Mouse (Mus musculus) olfactory bulb, adult 2 months (tissue): ENCODE measurements at regions not wholly inside any gene's neighbourhood (a gene's known extent, or its start where the extent isn't known, plus 50 kb on each side); places are given as distances from the start of the nearest gene placed in this dataset.

Experiments
- H3K27ac ChIP-seq: fragments of 200-500 bp; 2 replicates; pipeline ENCODE4 v1.5.1; 2012; ENCODE audit warnings: low read depth, low read length; ENCODE audit not compliant: insufficient read depth
- H3K4me1 ChIP-seq: fragments of 200-500 bp; 2 replicates; pipeline ENCODE4 v1.6.1; 2012; ENCODE audit warnings: low read length; ENCODE audit not compliant: control insufficient read depth, insufficient read depth
- H3K4me3 ChIP-seq: fragments of 200-500 bp; 2 replicates; pipeline ENCODE4 v1.5.1; 2012; ENCODE audit warnings: mild to moderate bottlenecking, low read depth, low read length, moderate library complexity; ENCODE audit not compliant: insufficient read depth
- CTCF ChIP-seq: fragments of 200-500 bp; IDR thresholded peaks from 2 replicates; pipeline ENCODE4 v1.5.1; 2012; ENCODE audit warnings: low read depth, mild to moderate bottlenecking, low read length, moderate library complexity; ENCODE audit not compliant: insufficient read depth
- POLR2A ChIP-seq: fragments of 200-500 bp; IDR thresholded peaks from 2 replicates; pipeline ENCODE4 v1.6.1; 2012; ENCODE audit warnings: mild to moderate bottlenecking, low read depth, low read length, moderate library complexity; ENCODE audit not compliant: insufficient read depth
- WGBS: fragments of 180-500 bp; shearing (Covaris S2); methylation state at CpG from one replicate; pipeline ENCODE4 v1.1.7; 2018; 5-methylcytosine and 5-hydroxymethylcytosine counted together

GRCm38 (mm10) chr12:112290299-112290698 lies 144.3 kb downstream of the Kif26a start:
- H3K4me1 ChIP-seq, result peaks cover 51% of the 10 kb centered on the region
- TF ChIP-seq POLR2A, result no peak
- TF ChIP-seq CTCF, result no peak
- 72% methylated on average over 9 of the region's 9 CpGs for whole genome bisulfite sequencing
- H3K27ac ChIP-seq, result no peak overlapping the region
- no peak overlapping the region for H3K4me3 ChIP-seq

GRCm38 (mm10) chr12:112291748-112292561 lies 145.9 kb downstream of the Kif26a start:
- no peak overlapping the region for H3K27ac ChIP-seq
- TF ChIP-seq POLR2A (no peak), CTCF (no peak)
- no peak overlapping the region for H3K4me3 ChIP-seq
- WGBS, result 77% methylated on average over 16 of the region's 16 CpGs
- peaks cover 56% of the 10 kb centered on the region for H3K4me1 ChIP-seq

- Histone ChIP-seq H3K4me3 (no peak overlapping the region), H3K27ac (no peak overlapping the region), H3K4me1 (peaks cover 53% of the 10 kb centered on the region)
- 41% methylated on average over 13 of the region's 13 CpGs for WGBS
- TF ChIP-seq POLR2A (no peak), CTCF (no peak)
Measured at GRCm38 (mm10) chr12:112293105-112293504, 147.1 kb downstream of the Kif26a start.

GRCm38 (mm10) chr12:112295337-112295941 lies 149.4 kb downstream of the Kif26a start:
- 91% methylated on average over 6 of the region's 6 CpGs for WGBS
- Histone ChIP-seq H3K4me3 (no peak overlapping the region), H3K27ac (no peak overlapping the region), H3K4me1 (peaks cover 47% of the 10 kb centered on the region)
- TF ChIP-seq POLR2A, result no peak
- TF ChIP-seq CTCF, result no peak

GRCm38 (mm10) chr12:112298521-112298920 lies 152.5 kb downstream of the Kif26a start:
- TF ChIP-seq POLR2A (no peak), CTCF (no peak)
- no peak overlapping the region for H3K4me3 ChIP-seq
- H3K27ac ChIP-seq, result no peak overlapping the region
- WGBS, result 90% methylated on average over 8 of the region's 8 CpGs
- H3K4me1 ChIP-seq, result peaks cover 30% of the 10 kb centered on the region

- Histone ChIP-seq H3K4me1 (peaks cover 27% of the 10 kb centered on the region), H3K4me3 (no peak overlapping the region), H3K27ac (no peak overlapping the region)
- TF ChIP-seq POLR2A, result no peak
- no peak for TF ChIP-seq CTCF
- 74% methylated on average over 5 of the region's 5 CpGs for WGBS
Measured at GRCm38 (mm10) chr12:112299089-112299488, 153.1 kb downstream of the Kif26a start.

GRCm38 (mm10) chr12:112299603-112300002 lies 153.6 kb downstream of the Kif26a start:
- TF ChIP-seq CTCF, result no peak
- TF ChIP-seq POLR2A, result no peak
- peaks cover 27% of the 10 kb centered on the region for H3K4me1 ChIP-seq
- H3K4me3 ChIP-seq, result no peak overlapping the region
- 70% methylated on average over 6 of the region's 6 CpGs for WGBS
- H3K27ac ChIP-seq, result no peak overlapping the region

- WGBS, result 88% methylated on average over 4 of the region's 4 CpGs
- Histone ChIP-seq H3K4me1 (peaks cover 23% of the 10 kb centered on the region), H3K4me3 (no peak overlapping the region), H3K27ac (no peak overlapping the region)
- no peak for TF ChIP-seq CTCF
- no peak for TF ChIP-seq POLR2A
Measured at GRCm38 (mm10) chr12:112300125-112300524, 154.1 kb downstream of the Kif26a start.

- Histone ChIP-seq H3K4me1 (peaks cover 17% of the 10 kb centered on the region), H3K4me3 (no peak overlapping the region), H3K27ac (no peak overlapping the region)
- TF ChIP-seq POLR2A, result no peak
- TF ChIP-seq CTCF, result no peak
- 45% methylated on average over 13 of the region's 13 CpGs for WGBS
Measured at GRCm38 (mm10) chr12:112301411-112301891, 155.4 kb downstream of the Kif26a start.
